Mouse (Mus musculus) liver, embryonic 11.5 days (tissue): ENCODE results near the gene Eif4e1b. TPM values are rescaled to one million over a fixed set of nuclear protein-coding genes. Genes with fewer than 3 reads are reported as not detected.

ENCODE experiments used
- polyA plus RNA-seq: library from polyadenylated mRNA; unstranded; fragments of >200 nt; fragmentation: Nextera tagmentation; extraction: Ambion mirVana; gene quantifications from 2 replicates; pipeline ENCODE4 v1.2.1, GENCODE M21; 2014

Eif4e1b gene
- polyA plus RNA-seq, 1 experiment from 2014 or later, result not detected

Other genes starting within 250 kb of the Eif4e1b start
- gene 4833439L19Rik, start 218.6 kb upstream of the Eif4e1b start, polyA plus RNA-seq, result 95.1 and 104 TPM in 2 replicates
- gene Arl10, start 209.0 kb upstream of the Eif4e1b start, polyA plus RNA-seq, result 15.1 and 16.8 TPM in 2 replicates
- 137 and 152 TPM in 2 replicates for gene Nop16, start 193.9 kb upstream of the Eif4e1b start, polyA plus RNA-seq
- gene Higd2a, start 193.8 kb upstream of the Eif4e1b start, polyA plus RNA-seq, result 162 and 177 TPM in 2 replicates
- 31.9 and 32.3 TPM in 2 replicates for gene Cltb, start 172.7 kb upstream of the Eif4e1b start, polyA plus RNA-seq
- gene Faf2, start 162.2 kb upstream of the Eif4e1b start, polyA plus RNA-seq, result 52.7 and 55.2 TPM in 2 replicates
- gene Rnf44, start 90.1 kb upstream of the Eif4e1b start, polyA plus RNA-seq, result 71.5 and 82.3 TPM in 2 replicates
- 7.4 and 8.3 TPM in 2 replicates for gene Cdhr2, start 82.5 kb upstream of the Eif4e1b start, polyA plus RNA-seq
- gene Gprin1, start 34.1 kb upstream of the Eif4e1b start, polyA plus RNA-seq, result 0.29 and 0.30 TPM in 2 replicates
- not detected in 2 replicates for gene Sncb, start 17.4 kb upstream of the Eif4e1b start, polyA plus RNA-seq
- 2.3 and 2.6 TPM in 2 replicates for gene Tspan17, start 5.4 kb downstream of the Eif4e1b start, polyA plus RNA-seq
- gene Unc5a, start 165.4 kb downstream of the Eif4e1b start, polyA plus RNA-seq, result 1.5 and 1.9 TPM in 2 replicates
- gene Hk3, start 237.4 kb downstream of the Eif4e1b start, polyA plus RNA-seq, result 3.3 and 4.2 TPM in 2 replicates